Mouse (Mus musculus) forebrain, postnatal 0 days (tissue): ENCODE results near the gene Mast4. TPM values are rescaled to one million over a fixed set of nuclear protein-coding genes. Genes with fewer than 3 reads are reported as not detected.
A peak's percentile ranks its signal among the peaks of the same experiment; 100 is the strongest.

ENCODE experiments used
- ATAC-seq: fragments of 200-750 bp; cut with Nextera tagmentation; 2 replicates; pipeline ENCODE4 v1.8.0; 2017; ENCODE audit warnings: mild to moderate bottlenecking, moderate library complexity
- DNase-seq: peaks from one replicate; pipeline ENCODE4 v3.0.0-alpha.2; 2015
- H3K27ac ChIP-seq: fragments of 300-500 bp; sonication (generic); 2 replicates; pipeline ENCODE4 v1.5.1; 2014; ENCODE audit warnings: low read depth, mild to moderate bottlenecking, antibody characterized with exemption, low read length, moderate library complexity, mixed read lengths
- H3K27me3 ChIP-seq: fragments of 300-500 bp; sonication (generic); 2 replicates; pipeline ENCODE4 v1.6.1; 2014; ENCODE audit warnings: mild to moderate bottlenecking, low read length, mixed read lengths; ENCODE audit not compliant: insufficient read depth
- H3K36me3 ChIP-seq: fragments of 300-500 bp; sonication (generic); 2 replicates; pipeline ENCODE4 v1.6.1; 2014; ENCODE audit warnings: mild to moderate bottlenecking, moderate library complexity; ENCODE audit not compliant: insufficient read depth
- H3K4me1 ChIP-seq: fragments of 300-500 bp; sonication (generic); 2 replicates; pipeline ENCODE4 v1.6.1; 2014; ENCODE audit warnings: antibody characterized with exemption; ENCODE audit not compliant: insufficient read depth
- H3K4me2 ChIP-seq: fragments of 300-500 bp; sonication (generic); 2 replicates; pipeline ENCODE4 v1.6.1; 2014; ENCODE audit warnings: low read depth, mild to moderate bottlenecking, moderate library complexity
- H3K4me3 ChIP-seq: fragments of 300-500 bp; sonication (generic); 2 replicates; pipeline ENCODE4 v1.5.1; 2014; ENCODE audit warnings: low read depth, low read length, mixed read lengths
- H3K9ac ChIP-seq: fragments of 300-500 bp; sonication (generic); 2 replicates; pipeline ENCODE4 v1.6.1; 2014; ENCODE audit warnings: mild to moderate bottlenecking
- H3K9me3 ChIP-seq: fragments of 300-500 bp; sonication (generic); 2 replicates; pipeline ENCODE4 v1.6.1; 2016; ENCODE audit warnings: low read length
- CTCF ChIP-seq: sonication (generic); IDR thresholded peaks from 2 replicates; pipeline ENCODE4 v1.5.1; 2016; ENCODE audit warnings: antibody characterized with exemption, control low read depth, low read depth
- WGBS: fragments of 180-500 bp; shearing (Covaris S2); extraction: QIAGEN DNeasy Blood & Tissue Kit; methylation state at CpG from one replicate; pipeline ENCODE4 v1.1.7; 2014; 5-methylcytosine and 5-hydroxymethylcytosine counted together
- polyA plus RNA-seq: library from polyadenylated mRNA; unstranded; fragments of >200 nt; fragmentation: Nextera tagmentation; extraction: Ambion mirVana; gene quantifications from 2 replicates; pipeline ENCODE4 v1.2.1, GENCODE M21; 2015
- total RNA-seq: library from RNA; depleted of rRNA; stranded (reverse); fragments of >200 nt; gene quantifications from 2 replicates; pipeline ENCODE4 v1.2.3, GENCODE M21; 2014

Mast4 gene
- total and polyA plus RNA-seq, 2 experiments from 2014 or later, result 17.2 to 40.1 TPM

- no peak for ATAC-seq
Observed at GRCm38 (mm10) chr13:103344006-103344720, 9.9 kb upstream of the Mast4 start.

DNA sequence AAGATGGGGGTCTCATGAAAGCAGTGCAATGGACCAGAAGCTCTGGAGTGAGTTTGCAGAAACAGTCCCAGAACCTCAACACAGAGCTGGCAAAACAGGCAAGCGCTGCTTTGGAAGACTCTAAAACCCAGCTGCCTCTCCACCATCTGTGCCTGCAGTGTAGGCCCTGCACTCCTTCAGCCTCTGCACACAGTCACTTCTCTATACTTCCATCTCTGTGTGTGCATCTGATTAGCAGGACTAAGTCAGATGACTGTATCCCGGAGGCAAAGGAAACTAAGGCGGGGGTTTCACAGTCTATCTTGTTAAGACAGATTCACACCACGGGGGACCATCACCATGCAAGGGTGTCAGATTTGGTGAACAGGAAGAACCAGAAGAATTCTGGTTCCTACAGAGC, 6.7 kb upstream of the Mast4 start:
- Histone ChIP-seq H3K4me3 (no peak overlapping the region), H3K9me3 (no peaks in the 10 kb centered on the region), H3K4me1 (no peaks in the 10 kb centered on the region), H3K9ac (no peak overlapping the region), H3K27ac (no peak overlapping the region), H3K27me3 (peaks cover 2% of the 10 kb centered on the region; the same call in 1 of the 2 replicates), H3K36me3 (no peaks in the 10 kb centered on the region), H3K4me2 (no peak overlapping the region)
- DNase-seq (no peak), ATAC-seq (no peak)
- TF ChIP-seq CTCF, result no peak
- WGBS, result 88% methylated on average over 4 of the region's 4 CpGs

More at GRCm38 (mm10) chr13:103344006-103344720, 9.9 kb upstream of the Mast4 start:
- no peak overlapping the region for H3K27ac ChIP-seq
- no peaks in the 10 kb centered on the region for H3K9me3 ChIP-seq
- WGBS, result 81% methylated on average over 8 of the region's 8 CpGs
- no peak for DNase-seq
- H3K4me3 ChIP-seq, result no peak overlapping the region
- no peaks in the 10 kb centered on the region for H3K4me1 ChIP-seq
- no peak for TF ChIP-seq CTCF
- no peak overlapping the region for H3K9ac ChIP-seq
- H3K4me2 ChIP-seq, result no peak overlapping the region
- no peaks in the 10 kb centered on the region for H3K27me3 ChIP-seq
- no peaks in the 10 kb centered on the region for H3K36me3 ChIP-seq

DNA sequence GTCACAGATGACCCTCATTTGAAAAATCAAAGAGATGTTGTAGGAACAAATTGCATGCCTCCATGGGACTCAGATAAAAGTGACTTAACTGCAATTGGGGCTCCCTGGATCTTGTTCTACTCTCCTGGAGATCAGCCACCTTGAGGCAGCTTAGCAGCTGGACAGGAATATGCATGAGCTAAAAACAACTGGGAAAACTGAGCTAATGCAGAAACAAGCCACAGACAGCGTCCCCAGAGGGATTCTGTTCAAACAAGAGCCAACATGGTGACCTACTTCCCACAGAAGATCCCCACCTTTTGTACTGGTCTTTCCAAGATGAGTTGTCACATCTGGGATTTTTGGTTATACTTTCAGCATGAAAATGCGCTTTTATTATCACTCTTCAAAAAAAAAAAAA, 4.3 kb upstream of the Mast4 start:
- no peak for ATAC-seq
- no peaks in the 10 kb centered on the region for H3K36me3 ChIP-seq
- TF ChIP-seq CTCF, result no peak

GRCm38 (mm10) chr13:103336237-103336636, 1.9 kb upstream of the Mast4 start:
- no peaks in the 10 kb centered on the region for H3K36me3 ChIP-seq
- H3K9ac ChIP-seq, result no peak overlapping the region
- DNase-seq (no peak), ATAC-seq (no peak)
- H3K27me3 ChIP-seq, result peaks cover 23% of the 10 kb centered on the region; the same call in 1 of the 2 replicates
- no peak overlapping the region for H3K27ac ChIP-seq
- 22% methylated on average over 5 of the region's 5 CpGs for WGBS
- no peak for TF ChIP-seq CTCF
- H3K4me2 ChIP-seq, result no peak overlapping the region
- no peaks in the 10 kb centered on the region for H3K9me3 ChIP-seq
- H3K4me1 ChIP-seq, result no peaks in the 10 kb centered on the region
- H3K4me3 ChIP-seq, result no peak overlapping the region

More for the DNA sequence above, 4.3 kb upstream of the Mast4 start:
- H3K27ac ChIP-seq, result no peak overlapping the region
- no peaks in the 10 kb centered on the region for H3K4me1 ChIP-seq
- H3K9me3 ChIP-seq, result no peaks in the 10 kb centered on the region
- H3K4me2 ChIP-seq, result no peak overlapping the region
- no peak overlapping the region for H3K9ac ChIP-seq
- 79% methylated on average over 2 of the region's 2 CpGs for WGBS
- H3K4me3 ChIP-seq, result no peak overlapping the region
- peaks cover 14% of the 10 kb centered on the region; the same call in 1 of the 2 replicates for H3K27me3 ChIP-seq
- DNase-seq, result no peak

- H3K9ac ChIP-seq, result peak overlapping the region; percentile 33
- H3K27me3 ChIP-seq, result peaks cover 23% of the 10 kb centered on the region; the same call in 1 of the 2 replicates
- H3K9me3 ChIP-seq, result no peaks in the 10 kb centered on the region
- WGBS, result 2% methylated on average over 32 of the region's 32 CpGs
- ATAC-seq, result peak; percentile 25
- H3K36me3 ChIP-seq, result no peaks in the 10 kb centered on the region
- peak; percentile 41 for DNase-seq
- peak overlapping the region; percentile 95 for H3K4me2 ChIP-seq
- H3K4me3 ChIP-seq, result peak overlapping the region; percentile 72
- no peak overlapping the region for H3K27ac ChIP-seq
- H3K4me1 ChIP-seq, result no peaks in the 10 kb centered on the region
- TF ChIP-seq CTCF, result no peak
Observed at GRCm38 (mm10) chr13:103334723-103335458, 594 bp upstream of the Mast4 start.

- H3K4me1 ChIP-seq, result no peaks in the 10 kb centered on the region
- ATAC-seq (peak; percentile 74), DNase-seq (peak; percentile 9)
- TF ChIP-seq CTCF, result no peak
- peak overlapping the region; percentile 72 for H3K4me3 ChIP-seq
- H3K4me2 ChIP-seq, result peak overlapping the region; percentile 95
- H3K9me3 ChIP-seq, result no peaks in the 10 kb centered on the region
- no peak overlapping the region for H3K27ac ChIP-seq
- peak overlapping the region; percentile 33 for H3K9ac ChIP-seq
- no peaks in the 10 kb centered on the region for H3K36me3 ChIP-seq
- 1% methylated on average over 71 of the region's 74 CpGs for WGBS
- H3K27me3 ChIP-seq, result peaks cover 23% of the 10 kb centered on the region; the same call in 1 of the 2 replicates
Observed at GRCm38 (mm10) chr13:103333601-103334391, 501 bp downstream of the Mast4 start.
